Mouse (Mus musculus) ES-CJ7 (cell line): ENCODE results near the gene Tmcc3.

Experiments used
- DNase-seq: peaks from one replicate; pipeline ENCODE4 v3.0.0; 2011; ENCODE audit warnings: low read depth, low spot score

Tmcc3 gene

DNA sequence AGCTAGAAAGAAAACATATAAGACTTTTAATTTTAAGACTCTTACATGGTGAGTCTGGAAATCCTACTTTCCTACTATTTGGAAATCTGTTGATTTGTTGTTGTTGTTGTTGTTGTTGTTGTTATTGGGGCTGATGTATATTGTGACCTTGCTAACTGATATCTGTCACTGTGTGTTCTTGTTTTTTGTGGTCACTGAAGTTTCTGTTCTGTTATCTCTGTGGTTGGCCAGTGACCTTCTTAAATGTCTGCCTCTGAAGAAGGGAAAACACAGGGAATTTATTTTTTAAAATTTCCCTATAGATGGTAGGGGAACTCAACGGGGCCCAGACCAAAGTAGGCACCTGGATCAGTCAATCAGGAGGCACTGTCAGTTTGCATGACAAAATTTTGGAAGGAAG lies 48.9 kb downstream of the Tmcc3 start:
- no peak for DNase-seq

DNA sequence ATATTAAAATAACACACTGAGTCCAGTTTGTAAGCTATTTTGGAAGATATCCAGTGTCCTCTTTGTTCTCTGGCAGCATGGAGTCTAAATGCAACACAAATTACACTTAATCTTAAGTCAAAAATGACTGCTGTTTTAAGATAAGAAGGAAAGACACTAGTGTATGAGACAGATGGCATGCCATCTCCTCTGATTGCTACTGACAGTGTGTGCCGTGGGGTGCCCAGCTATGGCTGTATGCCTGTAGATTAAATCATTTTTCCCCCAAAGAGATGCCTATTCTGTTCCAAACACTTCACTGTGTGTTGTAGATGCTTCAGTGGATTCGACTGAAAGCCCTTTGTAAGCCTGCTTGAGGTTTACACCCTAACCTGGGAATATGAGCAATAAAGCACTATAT lies 59.5 kb downstream of the Tmcc3 start:
- DNase-seq, result no peak

DNA sequence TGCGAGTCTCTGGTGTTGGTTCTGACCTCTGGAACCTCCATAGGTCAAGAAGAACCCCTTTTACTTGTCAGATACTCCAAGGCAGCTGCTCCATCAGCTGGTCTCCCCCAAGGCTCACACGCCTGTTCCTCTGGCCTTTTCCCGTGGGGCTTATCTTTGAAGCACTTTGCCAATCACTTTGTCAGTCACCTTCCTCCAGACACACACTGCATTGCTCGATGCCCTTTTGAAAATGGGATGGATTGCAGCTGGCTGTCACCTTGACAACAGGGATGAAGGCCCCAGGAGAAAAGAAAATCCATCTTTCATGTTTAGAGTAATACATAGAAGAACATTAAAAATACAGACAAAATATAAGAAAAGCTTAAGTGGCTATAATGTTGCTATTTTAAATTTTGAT lies 65.2 kb downstream of the Tmcc3 start:
- no peak for DNase-seq

DNA sequence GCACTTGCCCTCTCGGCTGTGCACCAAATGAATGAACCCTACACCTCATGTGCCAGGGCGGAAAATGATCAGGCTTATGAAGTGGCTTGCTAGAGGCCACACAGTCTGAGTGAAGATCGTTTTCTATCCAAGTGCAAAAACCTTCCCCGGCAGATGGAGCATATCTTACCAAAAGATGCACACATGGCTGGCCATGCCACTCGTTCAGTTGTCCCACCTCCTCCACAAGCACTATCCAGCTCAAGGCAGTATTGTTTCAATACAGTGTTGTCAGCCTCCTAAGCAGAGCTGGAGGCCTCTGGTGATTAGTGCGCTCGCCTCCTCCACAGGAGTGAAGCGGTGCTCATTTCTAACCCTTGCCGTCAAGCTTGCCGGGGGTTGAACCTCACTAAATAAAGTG lies 66.1 kb downstream of the Tmcc3 start:
- DNase-seq, result no peak

DNA sequence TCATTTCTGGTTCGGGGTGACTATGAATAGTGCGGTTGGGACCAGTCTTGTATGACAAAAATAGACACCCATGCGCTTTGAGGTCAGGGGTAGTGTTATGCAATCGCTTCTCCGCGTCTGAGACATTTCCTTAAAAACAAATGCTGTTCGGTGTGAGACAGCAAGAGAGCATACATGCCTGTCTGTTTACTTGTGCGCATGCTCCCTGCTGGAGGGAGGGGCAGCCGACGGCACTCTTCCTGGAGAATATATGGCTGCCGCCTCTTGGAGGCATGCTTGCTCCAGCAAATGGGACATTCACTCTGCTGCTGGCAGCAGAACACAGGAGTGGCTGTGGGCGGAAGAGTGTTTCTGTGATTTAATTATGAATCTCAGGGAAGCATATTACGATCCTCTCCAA lies 66.6 kb downstream of the Tmcc3 start:
- peak; percentile 11 for DNase-seq

DNA sequence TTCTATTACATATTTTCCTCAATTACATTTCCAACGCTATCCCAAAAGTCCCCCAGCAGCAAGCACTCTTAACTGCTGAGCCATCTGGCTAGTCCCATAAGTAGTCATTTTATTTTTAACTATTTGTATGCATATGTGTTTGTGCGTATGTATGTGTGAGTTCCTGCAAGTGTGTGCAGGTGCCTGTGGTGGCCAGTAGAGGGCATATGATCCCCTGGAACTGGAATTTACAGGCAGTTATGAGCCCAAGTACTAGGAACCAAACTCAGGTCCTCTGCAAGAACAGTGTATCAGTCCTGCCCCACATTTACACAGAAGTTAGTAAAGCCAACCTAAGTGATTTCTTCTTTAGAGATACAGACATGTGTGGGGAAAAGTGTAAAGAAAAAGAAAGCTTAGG lies 68.3 kb downstream of the Tmcc3 start:
- peak; percentile 15 for DNase-seq

DNA sequence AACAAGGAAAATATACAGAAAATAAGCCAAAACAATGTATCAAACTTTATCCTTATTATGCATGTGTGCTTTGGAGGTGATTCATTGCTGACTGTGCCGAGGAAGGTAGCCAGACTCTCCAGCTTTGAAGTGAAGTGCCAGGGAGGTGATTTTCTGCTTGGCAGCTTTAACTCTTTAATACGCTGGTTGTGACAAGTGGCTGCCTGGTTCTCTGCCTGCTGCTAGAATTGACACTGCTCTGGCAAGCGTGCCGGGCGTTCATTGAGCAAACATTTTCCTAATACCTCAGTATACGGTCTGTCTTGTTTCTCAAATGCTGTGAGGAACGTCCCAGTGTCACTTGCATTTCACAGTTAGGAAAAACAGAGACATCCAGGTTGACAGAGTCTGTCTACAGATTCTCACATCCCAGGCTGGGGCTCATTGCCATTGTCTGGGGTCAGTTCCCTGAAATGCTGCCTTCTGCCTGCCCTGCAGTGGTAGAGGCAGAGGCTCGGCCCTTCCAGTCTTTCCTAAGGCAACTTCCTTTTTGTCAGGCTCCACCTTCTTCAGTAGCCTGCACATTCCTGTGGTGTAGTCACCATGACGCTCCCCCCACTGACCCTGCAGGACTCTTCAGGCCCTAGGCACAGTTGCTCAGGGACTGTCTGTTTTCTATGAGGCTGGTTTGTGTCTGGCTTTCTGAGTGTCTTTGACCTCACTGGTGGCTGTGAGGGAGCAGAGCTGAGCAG lies 69.1 kb downstream of the Tmcc3 start:
- no peak for DNase-seq

DNA sequence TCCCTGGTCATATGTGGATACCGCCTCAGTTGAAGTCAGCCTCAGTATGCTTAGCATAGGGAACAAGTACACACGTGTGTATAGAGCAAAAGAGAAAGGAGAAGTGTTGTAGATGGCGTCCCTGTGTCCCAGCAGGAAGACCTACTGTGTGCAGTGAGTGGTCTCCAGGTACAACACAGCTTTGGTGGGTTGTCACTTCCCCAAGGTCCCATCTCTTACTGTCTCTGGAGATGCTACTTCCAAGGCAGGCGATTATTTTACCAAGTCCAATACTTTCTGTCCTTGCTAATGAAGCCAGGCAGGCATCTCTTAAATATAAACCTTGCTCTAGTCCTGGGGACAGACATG lies 69.6 kb downstream of the Tmcc3 start:
- DNase-seq, result no peak

DNA sequence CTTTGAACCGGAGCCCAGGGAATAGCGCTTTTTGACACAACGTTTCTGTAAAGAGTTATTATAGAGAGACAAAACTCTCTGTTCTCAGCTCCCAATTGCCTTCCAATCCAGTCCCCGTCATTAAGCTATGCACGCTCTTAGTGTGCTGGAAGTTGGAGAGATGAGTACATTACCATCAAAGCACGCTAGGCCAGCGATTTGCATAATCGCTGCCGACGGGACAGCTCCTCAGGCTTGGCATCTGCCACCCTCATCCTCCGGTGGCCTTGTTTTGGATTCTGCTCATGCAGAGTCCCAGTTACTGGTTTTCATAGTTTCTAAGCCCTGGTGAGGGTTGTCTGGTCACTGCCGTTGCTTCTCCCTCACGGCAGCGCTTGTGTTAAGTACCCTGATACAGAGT lies 70.9 kb downstream of the Tmcc3 start:
- no peak for DNase-seq

DNA sequence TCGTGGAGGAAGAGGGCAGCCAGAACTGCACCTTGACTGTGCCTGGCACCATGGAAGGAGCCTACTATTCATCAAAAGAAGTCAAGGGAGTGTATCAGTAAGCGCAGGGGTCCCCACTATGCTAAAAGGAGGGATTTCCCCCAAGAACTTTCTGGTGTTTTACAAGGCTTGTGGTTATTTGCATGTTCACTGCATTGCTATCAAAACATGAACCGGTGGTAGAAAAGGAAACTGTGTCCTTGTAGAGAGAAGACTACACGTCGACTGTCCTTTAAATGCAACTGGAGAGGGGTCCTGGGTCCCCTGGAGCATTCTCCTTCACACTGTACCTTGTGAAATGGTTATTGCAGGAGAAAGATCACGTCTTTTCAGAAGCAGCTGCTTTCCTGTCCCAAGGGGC lies 71.8 kb downstream of the Tmcc3 start:
- DNase-seq, result no peak

DNA sequence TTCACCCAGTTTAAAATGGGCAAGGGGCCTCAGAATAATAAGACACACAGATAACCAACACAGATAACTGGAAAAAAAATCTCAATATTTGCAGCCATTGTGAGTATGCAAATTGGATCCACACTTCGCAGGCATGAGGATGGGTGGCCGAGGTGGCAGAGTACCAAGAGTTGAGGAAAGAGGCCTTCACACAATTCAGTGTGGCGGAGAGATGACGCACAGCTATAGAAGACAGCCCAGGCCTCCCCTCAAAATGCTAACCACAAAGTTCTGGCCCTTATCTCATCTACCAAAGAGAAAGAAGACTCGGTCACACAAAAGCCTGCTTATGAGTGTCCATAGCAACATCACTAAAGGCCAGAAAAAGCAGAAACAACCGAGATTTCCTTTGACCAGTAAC lies 77.5 kb downstream of the Tmcc3 start:
- no peak for DNase-seq

DNA sequence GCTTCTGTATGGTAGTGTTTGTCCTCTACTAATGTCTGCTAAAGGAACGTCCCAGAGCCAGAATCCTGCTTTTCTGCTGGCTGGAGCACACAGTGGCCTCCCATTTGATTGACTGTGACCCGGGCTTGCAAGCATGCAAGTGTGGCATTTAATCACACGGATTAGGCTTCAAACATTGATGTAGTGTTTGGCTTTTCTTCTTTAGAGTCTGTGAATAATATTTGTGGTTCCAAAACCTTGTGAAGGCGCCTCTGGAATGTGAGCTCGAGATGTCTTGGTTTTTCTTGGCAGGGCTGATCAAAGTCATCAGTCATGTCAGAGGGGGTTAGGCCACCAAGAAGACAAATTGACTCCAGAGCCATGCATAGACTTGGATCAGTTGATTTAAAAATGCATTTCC lies 79.3 kb downstream of the Tmcc3 start:
- DNase-seq, result no peak

DNA sequence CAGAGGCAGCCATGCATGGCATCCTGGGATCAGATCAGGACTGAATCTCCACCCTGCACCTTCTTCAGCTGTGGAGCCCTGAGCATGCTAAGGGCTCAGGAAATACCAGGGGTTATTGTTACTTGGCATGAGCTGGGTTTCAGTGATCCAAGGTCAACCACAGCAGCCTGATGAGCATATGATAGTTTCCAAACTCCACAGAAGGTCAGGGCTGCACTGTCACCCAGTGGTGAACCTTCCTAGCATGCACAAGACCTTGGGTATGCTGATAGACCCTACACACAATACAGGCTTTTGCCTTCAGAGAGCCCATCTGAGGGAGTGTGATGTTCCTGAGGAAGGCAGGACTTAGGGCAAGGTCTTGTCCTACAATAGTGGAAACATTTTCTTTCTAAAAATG lies 82.5 kb downstream of the Tmcc3 start:
- no peak for DNase-seq

DNA sequence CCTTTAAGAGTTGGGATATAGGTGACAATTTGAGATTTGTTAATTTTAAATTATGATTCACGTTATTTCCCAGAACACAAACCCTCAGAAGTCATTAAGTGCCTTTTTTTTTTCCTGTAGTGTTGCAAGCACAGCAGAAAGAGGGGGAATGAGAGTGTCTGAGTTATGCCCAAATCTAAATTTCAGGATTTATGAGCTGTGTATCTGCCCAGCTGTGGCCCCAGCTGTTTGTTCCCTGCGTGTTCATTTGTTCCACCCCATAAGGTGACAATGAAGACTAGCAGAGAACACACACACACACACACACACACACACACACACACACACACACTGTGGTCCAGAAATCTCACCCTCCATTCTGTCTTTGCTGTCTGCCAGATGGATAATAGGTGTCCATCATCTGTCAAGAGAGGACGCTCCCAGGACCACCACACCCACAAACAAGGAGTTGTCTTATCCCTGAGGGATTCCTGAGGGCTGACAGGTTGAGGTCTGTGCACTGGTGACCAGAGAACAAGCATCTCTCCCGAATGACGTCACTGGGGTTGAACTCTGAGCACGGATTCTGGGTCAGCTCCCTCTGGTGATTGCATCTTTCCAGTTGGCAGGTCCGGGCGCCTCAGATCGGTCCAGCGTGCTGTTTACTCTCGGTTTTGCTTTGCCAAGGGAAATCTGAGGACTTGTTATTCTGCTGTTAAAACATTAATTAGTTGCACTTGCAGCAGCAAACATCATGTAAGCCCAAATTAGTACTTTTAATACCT lies 86.3 kb downstream of the Tmcc3 start:
- DNase-seq, result no peak

DNA sequence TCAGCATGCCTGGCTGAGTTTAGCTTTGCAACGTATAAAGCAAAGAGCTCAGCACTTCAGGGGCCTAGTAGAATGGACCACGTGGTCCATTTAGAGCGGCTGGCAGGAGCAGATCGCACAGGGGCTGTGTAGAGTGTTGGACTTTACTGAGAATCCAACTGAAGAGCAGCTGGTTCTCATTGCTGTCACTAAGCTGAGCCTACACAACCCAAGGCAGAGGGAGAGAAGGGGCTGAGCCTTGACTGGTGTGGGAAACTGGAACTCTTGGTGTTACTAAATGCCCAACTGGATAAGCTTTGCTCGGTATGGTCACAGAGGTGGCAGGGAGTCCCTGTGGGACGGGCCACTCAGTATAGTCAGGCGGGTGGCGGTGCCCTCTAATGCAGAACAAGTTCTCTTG lies 89.1 kb downstream of the Tmcc3 start:
- no peak for DNase-seq

DNA sequence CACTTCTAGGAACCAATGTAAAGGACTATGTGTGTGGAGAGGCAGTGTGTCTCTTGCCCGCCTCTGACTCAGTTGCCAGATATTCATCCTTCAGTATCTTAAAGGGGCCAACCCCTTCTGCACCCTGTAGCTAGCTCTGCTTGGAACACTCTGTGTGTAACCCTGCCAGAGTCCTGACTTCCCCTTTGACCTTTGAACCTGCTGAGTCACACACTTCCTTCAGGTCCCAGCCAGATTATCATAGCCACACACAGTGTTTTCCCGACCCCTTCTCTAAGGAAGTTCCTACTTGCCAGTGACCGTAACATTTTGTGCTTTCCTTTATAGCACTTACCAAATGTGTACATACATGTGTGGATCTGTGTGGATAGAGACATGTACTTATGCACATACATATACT lies 93.7 kb downstream of the Tmcc3 start:
- no peak for DNase-seq

DNA sequence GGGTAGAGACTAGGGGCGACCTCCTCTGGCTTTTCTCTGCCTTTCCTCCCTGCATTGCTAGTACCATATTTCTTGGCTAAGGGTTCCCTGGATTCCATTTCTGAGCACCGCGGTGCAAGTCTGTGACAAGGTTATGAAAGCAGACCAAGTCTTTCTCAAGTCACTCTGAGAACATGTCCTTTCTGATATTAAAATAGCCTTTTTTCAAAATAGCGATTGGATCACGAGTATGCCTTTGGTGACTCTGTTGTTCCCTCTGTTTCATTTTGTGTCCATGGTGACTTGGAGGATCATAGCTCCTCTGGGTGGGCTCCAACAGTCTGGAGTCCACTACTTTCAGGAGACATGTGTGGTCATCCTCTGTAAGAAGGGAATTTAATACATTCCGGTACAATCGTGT lies 95.1 kb downstream of the Tmcc3 start:
- no peak for DNase-seq

DNA sequence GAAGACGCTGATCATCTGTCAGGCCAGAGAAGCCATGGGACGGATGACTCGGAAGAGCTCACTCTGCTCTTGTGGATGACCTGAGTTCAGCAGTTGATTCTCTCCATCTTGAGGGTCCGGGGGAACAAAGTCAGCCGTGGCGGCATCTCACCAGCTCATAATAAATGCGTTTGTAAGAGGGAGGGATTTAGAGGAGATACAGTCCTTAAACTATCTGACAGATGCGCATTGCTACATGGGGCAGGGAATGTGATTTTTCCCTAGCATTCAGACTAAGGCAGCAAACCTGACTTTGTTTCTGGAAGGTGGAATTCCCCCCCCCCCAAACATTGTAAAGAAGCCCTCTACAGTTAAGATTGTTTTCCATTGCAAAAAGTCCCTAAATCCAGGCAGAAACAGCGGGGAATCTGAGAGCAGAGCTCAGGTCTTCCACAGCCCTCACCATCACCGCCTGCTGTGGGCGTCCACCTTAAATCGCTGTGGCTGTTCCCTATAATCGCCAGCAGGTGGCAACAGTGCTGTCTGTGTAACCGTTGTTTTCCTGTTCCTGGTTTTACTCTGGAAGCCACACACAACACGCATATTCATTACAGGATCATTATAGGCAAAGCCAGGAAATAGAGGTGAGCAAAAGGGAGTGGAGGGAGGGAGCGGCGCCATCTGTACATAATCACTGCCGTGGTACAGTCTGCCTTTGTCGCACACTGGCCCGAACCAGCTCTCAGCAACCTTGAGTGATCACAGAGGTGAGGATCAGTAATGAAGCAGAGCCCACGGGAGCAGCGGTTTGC lies 96.8 kb downstream of the Tmcc3 start:
- DNase-seq, result peak; percentile 83

DNA sequence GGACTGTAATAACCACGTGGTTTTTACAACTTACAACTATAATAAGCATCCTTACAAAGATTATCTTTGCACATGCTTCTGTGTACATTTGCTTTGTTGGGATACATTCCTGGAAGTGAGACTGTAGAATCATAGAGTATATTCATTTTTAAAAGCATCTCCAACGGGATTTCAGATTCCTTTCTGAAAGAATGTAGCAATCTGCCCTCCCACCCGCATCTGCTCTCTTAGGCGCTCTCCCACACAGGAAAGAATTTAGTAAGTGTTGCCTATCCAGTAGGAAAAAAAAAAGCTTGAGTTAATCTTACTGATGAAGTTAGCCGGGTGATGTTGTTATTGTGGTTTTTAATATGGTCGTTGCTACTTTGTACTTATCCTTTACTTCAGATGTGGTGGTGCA lies 97.9 kb downstream of the Tmcc3 start:
- DNase-seq, result no peak

DNA sequence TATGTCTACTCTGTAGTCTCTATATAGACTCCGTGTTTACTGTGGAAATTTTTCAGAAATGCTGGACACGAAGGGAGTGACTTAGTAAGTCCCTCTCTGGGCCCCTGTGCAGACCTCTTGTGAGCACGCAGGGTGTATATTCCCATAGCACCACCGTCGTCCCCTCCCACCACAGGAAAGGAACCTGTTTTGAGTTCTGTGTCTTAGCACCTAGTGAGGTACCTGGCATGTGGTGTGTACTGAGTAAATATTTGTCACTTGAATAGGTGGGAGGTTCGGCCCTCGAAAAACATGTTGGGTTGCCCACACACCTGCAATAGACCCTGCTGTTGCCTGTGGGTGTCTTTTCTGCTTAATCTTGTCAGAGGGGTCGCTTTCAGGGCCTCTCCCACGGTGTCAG lies 99.8 kb downstream of the Tmcc3 start:
- no peak for DNase-seq

DNA sequence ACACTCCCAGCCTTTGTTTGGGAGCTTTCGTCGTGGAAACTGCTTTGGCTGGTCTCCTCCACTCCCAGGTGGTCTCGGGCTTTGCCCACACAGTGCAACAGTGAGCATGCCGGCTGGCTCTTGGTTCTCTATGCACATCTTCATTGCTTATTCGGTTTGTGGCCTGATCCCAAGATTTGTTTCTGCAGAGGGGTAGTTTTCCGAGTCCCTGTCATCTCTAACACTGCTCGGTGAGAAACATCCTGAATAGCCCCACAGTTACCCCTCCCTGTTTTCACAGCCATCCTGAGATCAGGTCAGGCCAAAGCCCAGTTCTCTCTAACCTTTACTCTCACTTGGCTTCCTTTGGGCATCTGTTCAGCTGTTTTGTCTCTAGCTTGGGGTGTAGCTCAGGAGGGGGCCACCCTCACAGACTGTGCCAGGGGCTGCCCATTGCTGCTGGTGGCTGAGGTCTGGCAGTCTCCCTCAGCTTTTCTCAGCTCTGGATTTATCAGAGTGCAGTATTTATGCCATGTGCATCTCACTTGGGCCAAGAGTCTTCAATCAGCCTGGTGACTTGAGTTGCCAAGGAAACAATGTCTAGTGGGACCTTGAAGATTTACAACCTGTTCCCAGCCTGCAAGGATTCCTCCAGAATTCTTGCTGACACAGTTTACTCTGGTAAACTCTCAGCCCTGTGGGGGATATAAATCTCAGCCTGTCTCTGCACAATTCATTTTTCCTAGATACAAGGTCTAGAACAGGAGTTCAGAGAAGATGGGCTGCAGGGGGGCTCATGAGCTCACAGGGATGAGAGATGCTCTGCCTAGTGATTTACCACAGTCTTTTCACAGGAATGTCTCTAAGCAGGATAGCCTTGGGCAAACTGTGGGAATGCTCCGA lies 102.3 kb downstream of the Tmcc3 start:
- DNase-seq, result no peak
